Mouse (Mus musculus) midbrain, embryonic 11.5 days (tissue): ENCODE data around the gene Trio. TPM values are rescaled to one million over a fixed set of nuclear protein-coding genes. Genes with fewer than 3 reads are reported as not detected.

ENCODE experiments used
- ATAC-seq: fragments of 200-750 bp; cut with Nextera tagmentation; 2 replicates; pipeline ENCODE4 v1.8.0; 2017; ENCODE audit warnings: moderate TSS enrichment, moderate library complexity; ENCODE audit not compliant: low FRiP score
- DNase-seq: peaks from one replicate; pipeline ENCODE4 v3.0.0; 2015; ENCODE audit warnings: low spot score; ENCODE audit errors: missing footprints
- H3K27ac ChIP-seq: fragments of 300-500 bp; sonication (generic); 2 replicates; pipeline ENCODE4 v1.5.1; 2014; ENCODE audit warnings: low read depth, low read length
- H3K27me3 ChIP-seq: fragments of 300-500 bp; sonication (generic); 2 replicates; pipeline ENCODE4 v1.6.1; 2014; ENCODE audit warnings: mild to moderate bottlenecking, low read length, moderate library complexity, mixed read lengths; ENCODE audit not compliant: control insufficient read depth, insufficient read depth
- H3K36me3 ChIP-seq: fragments of 300-500 bp; sonication (generic); 2 replicates; pipeline ENCODE4 v1.6.1; 2014; ENCODE audit warnings: mild to moderate bottlenecking, low read length, moderate library complexity, mixed read lengths; ENCODE audit not compliant: control insufficient read depth, insufficient read depth
- H3K4me1 ChIP-seq: fragments of 300-500 bp; sonication (generic); 2 replicates; pipeline ENCODE4 v1.6.1; 2014; ENCODE audit warnings: low read length; ENCODE audit not compliant: control insufficient read depth, insufficient read depth
- H3K4me2 ChIP-seq: fragments of 300-500 bp; sonication (generic); 2 replicates; pipeline ENCODE4 v1.6.1; 2014; ENCODE audit warnings: mild to moderate bottlenecking, moderate library complexity
- H3K4me3 ChIP-seq: fragments of 300-500 bp; sonication (generic); 2 replicates; pipeline ENCODE4 v1.5.1; 2014; ENCODE audit warnings: low read depth, low read length
- H3K9ac ChIP-seq: fragments of 300-500 bp; sonication (generic); 2 replicates; pipeline ENCODE4 v1.6.1; 2014; ENCODE audit warnings: low read length
- H3K9me3 ChIP-seq: fragments of 300-500 bp; sonication (generic); 2 replicates; pipeline ENCODE4 v1.6.1; 2016; ENCODE audit warnings: low read length; ENCODE audit not compliant: control insufficient read depth
- WGBS: fragments of 180-500 bp; shearing (Covaris S2); extraction: QIAGEN DNeasy Blood & Tissue Kit; methylation state at CpG from one replicate; pipeline ENCODE4 v1.1.7; 2014; 5-methylcytosine and 5-hydroxymethylcytosine counted together
- polyA plus RNA-seq: library from polyadenylated mRNA; unstranded; fragments of >200 nt; fragmentation: Nextera tagmentation; extraction: Ambion mirVana; gene quantifications from 2 replicates; pipeline ENCODE4 v1.2.1, GENCODE M21; 2014

Gene Trio
- polyA plus RNA-seq, 1 experiment from 2014 or later: 32.5 TPM

DNA sequence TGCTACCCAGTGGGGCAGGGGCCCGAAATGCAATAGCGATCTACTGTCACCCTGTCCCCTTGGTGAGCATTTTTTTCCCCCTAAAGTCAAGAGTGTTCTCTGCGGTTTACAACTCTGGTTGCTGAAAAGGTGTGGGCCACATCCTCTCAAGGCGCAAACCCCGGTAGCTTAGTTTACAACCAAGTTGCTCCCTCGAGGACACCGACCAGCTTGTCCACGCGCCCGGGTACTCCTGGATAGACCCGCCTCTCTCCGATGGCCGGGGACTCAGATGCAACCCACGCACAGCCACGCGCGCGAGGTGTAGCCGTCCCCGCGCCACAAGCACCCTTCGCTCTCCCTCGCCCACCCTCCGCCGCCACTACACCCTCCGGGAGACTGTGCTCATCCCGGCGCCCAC, 344.7 kb downstream of the Trio start:
- Histone ChIP-seq H3K4me3 (peak overlapping the region; percentile 65), H3K36me3 (no peaks in the 10 kb centered on the region), H3K27ac (no peak overlapping the region), H3K4me2 (peak overlapping the region; percentile 89), H3K9ac (peak overlapping the region; percentile 73), H3K9me3 (no peaks in the 10 kb centered on the region), H3K27me3 (peaks cover 9% of the 10 kb centered on the region), H3K4me1 (peaks cover 9% of the 10 kb centered on the region; the same call in 1 of the 2 replicates)
- ATAC-seq (no peak), DNase-seq (peak; percentile 95)
- WGBS: 3% methylated on average over 28 of the region's 28 CpGs

Other genes starting within 250 kb of the Trio start
- gene Dnah5, start 177.9 kb upstream of the Trio start, polyA plus RNA-seq: 0.30 and 0.33 TPM in 2 replicates